Mouse (Mus musculus) E14TG2a.4 (cell line): ENCODE data around the gene Hs6st2.

Experiments used
- H3K27me3 ChIP-seq: 2 replicates; pipeline ENCODE4 v1.6.1; 2014; ENCODE audit warnings: low read length, control low read depth; ENCODE audit not compliant: insufficient read depth
- H3K36me3 ChIP-seq: 2 replicates; pipeline ENCODE4 v1.6.1; 2014; ENCODE audit warnings: low read length, control low read depth; ENCODE audit not compliant: insufficient read depth
- H3K4me1 ChIP-seq: replicated peaks from 2 replicates; pipeline ENCODE4 v1.6.1; 2014; ENCODE audit warnings: low read depth, low read length, control low read depth
- H3K4me3 ChIP-seq: replicated peaks from 2 replicates; pipeline ENCODE4 v1.5.1; 2014; ENCODE audit warnings: mild to moderate bottlenecking, low read length
- H3K9me3 ChIP-seq: 2 replicates; pipeline ENCODE4 v1.6.1; 2014; ENCODE audit warnings: low read length, control low read depth
- CTCF ChIP-seq: conservative IDR thresholded peaks from 2 replicates; pipeline ENCODE4 v1.5.1; 2014; ENCODE audit warnings: low read length
- NANOG ChIP-seq: IDR thresholded peaks from 2 replicates; pipeline ENCODE4 v1.6.1; 2014; ENCODE audit warnings: borderline replicate concordance, low read length, mixed read lengths
- POU5F1 ChIP-seq: IDR thresholded peaks from 2 replicates; pipeline ENCODE4 v1.6.1; 2014; ENCODE audit warnings: low read length, borderline replicate concordance

The Hs6st2 gene

DNA sequence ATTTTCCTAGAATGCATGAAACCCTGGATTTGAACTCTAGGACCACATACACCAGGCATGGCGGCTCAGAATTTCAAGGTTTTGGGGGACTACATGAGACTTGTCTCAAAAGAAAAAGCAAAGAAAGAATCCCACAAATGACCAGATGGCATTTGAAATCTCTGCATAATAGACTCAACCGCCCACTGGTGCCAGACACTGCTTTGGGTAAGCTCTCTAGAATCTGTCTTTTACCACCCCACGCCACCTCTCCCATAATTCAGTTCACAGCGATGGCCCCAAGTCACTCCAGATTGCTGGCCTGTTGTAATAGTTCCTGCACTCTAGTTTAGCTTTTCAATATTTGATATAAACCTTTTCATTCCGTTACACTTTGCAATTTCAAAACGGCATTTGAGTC, 146.4 kb downstream of the Hs6st2 start:
- no peaks in the 10 kb centered on the region for H3K9me3 ChIP-seq
- H3K36me3 ChIP-seq: no peaks in the 10 kb centered on the region
- no peak overlapping the region for H3K4me3 ChIP-seq
- TF ChIP-seq NANOG: no peak
- TF ChIP-seq POU5F1: no peak
- no peak for TF ChIP-seq CTCF
- no peaks in the 10 kb centered on the region for H3K4me1 ChIP-seq
- H3K27me3 ChIP-seq: no peaks in the 10 kb centered on the region

DNA sequence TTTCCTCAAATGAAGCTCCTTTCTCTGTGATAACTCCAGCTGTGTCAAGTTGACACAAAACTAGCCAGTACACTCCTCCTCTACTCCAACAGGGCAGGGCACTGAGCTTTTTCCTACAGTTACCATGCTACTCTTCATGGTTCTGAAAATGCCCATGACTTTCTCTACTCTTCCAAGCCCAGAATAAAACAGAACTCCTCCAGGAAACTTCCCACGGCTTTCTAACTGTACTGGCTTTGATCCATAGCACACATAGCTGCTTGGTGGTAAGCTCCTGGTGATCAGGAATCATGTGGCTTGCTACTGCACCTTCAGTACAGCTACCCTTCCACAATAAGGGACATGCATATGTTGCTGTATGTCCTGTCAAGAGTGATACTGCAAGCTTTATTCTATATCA, 150.5 kb downstream of the Hs6st2 start:
- TF ChIP-seq CTCF: no peak
- no peak for TF ChIP-seq NANOG
- TF ChIP-seq POU5F1: no peak
- Histone ChIP-seq H3K27me3 (no peaks in the 10 kb centered on the region), H3K4me1 (no peaks in the 10 kb centered on the region), H3K9me3 (no peaks in the 10 kb centered on the region), H3K4me3 (no peak overlapping the region), H3K36me3 (no peaks in the 10 kb centered on the region)

DNA sequence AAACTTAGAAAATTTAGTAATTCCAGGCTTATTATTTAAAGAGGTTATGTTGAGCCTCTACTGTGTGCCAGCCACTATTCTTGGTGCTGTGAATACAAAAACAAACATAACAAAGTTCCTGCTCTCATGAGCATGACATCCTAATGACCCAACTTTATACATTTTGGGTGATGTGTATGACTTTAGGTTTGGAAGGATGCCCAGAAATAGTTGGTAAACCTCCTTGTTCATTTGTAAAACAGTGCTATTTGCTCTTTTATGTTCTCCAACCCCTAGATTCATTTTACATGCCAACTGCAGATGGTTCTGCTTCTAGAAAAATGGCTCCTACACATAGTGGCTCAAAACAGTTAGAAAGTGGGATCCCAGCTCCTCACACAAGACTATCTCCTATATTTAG, 153.1 kb downstream of the Hs6st2 start:
- TF ChIP-seq CTCF: no peak
- TF ChIP-seq POU5F1: no peak
- no peak for TF ChIP-seq NANOG
- no peak overlapping the region for H3K4me3 ChIP-seq
- no peaks in the 10 kb centered on the region for H3K27me3 ChIP-seq
- H3K36me3 ChIP-seq: no peaks in the 10 kb centered on the region
- H3K9me3 ChIP-seq: no peaks in the 10 kb centered on the region
- no peaks in the 10 kb centered on the region for H3K4me1 ChIP-seq

DNA sequence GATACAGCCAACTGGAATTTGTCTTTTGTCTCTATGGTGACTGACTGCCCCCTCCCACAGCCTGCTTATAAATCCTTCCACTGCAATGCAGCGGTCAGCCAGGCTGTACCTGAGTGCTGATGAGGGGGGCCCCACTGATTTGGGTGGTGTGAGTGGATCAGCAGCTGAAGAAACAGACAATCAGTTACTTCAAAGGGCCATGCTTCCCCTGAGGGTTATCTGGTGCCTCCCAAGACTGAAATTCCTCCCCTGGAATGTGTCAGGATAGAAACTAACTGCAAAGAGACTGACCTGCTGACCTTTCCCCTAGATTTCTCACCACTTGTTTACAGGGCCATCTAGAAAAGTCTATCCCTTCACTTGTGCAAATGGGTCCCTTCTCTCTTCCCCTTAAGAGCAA, 166.8 kb downstream of the Hs6st2 start:
- H3K27me3 ChIP-seq: no peaks in the 10 kb centered on the region
- H3K4me3 ChIP-seq: no peak overlapping the region
- no peaks in the 10 kb centered on the region for H3K4me1 ChIP-seq
- no peaks in the 10 kb centered on the region for H3K36me3 ChIP-seq
- no peak for TF ChIP-seq NANOG
- no peak for TF ChIP-seq CTCF
- no peak for TF ChIP-seq POU5F1
- H3K9me3 ChIP-seq: no peaks in the 10 kb centered on the region

DNA sequence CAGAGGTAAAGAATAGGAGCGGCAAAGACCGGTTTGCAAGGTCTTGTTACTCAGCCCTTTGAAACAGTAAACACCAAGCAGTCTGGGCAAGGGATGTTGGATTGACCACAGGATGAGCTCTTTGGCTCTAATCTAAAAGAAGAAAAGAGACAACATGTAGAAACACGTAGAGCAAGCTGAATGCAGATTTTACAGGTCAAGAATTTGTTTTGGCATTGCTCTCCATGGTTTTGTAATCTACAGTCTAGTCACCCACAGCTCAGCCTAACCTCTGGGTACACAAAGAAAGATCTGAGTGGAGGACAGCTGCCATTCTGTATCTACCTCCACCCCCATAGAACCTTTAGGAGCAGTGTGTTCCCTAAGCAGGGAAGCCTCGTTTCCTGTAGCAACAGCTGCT, 175.1 kb downstream of the Hs6st2 start:
- Histone ChIP-seq H3K4me1 (no peaks in the 10 kb centered on the region), H3K27me3 (no peaks in the 10 kb centered on the region), H3K4me3 (no peak overlapping the region), H3K36me3 (no peaks in the 10 kb centered on the region), H3K9me3 (no peaks in the 10 kb centered on the region)
- no peak for TF ChIP-seq POU5F1
- no peak for TF ChIP-seq NANOG

DNA sequence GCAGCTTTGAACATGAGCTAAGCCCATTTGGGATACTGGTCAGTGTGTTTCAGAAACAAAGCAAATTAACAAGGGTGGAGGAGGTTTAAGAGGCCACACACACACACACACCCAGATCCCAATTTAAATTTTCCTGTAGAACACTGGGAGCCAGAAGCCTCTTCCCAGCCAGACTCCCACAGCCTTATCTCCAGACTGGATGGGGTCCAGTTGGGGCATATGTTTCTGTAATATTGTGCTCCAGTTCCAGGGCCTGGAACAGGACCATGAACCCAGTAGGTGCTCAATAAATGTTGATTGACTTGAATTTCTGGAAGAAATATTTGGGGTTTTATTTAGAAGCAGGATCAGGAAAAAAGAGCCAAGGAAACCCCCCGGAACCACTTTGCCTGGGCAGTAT, 176.0 kb downstream of the Hs6st2 start:
- TF ChIP-seq POU5F1 (no peak), NANOG (no peak), CTCF (no peak)

DNA sequence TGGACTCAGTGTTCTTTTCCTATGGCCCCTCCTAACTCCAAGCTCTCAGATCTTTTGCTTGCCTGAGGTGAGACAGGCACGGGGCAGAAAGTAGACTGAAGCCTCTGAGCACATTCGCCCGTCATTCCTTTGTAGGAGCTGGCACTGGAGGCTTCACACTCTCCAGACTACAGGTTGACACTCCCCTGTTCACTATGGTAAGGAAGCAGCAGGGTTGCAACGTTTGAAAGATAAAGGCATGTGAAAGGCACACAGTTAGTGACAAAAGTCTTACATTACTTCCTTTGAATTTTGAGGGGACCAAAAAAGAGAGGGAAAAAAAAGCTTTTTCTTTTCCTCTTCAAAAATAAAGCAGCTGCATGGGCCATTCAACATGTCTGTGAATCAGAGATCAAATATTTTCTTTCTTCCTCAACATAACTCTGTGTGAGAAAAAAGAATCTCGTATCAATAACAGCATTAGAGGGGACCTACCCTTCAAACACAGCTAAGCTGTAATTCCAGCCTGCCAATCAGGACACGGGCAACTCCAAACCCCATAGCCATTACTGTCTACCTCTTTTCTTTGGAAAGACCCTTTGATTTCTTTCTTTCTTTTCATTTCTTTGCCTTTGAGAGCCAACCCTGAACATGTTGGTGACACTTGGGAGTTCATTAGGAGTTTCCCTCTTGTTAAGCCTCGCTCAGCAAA, 177.7 kb downstream of the Hs6st2 start:
- no peak overlapping the region for H3K4me3 ChIP-seq
- H3K27me3 ChIP-seq: no peaks in the 10 kb centered on the region
- H3K36me3 ChIP-seq: no peaks in the 10 kb centered on the region
- no peaks in the 10 kb centered on the region for H3K9me3 ChIP-seq
- TF ChIP-seq CTCF (no peak), NANOG (no peak), POU5F1 (no peak)
- H3K4me1 ChIP-seq: no peaks in the 10 kb centered on the region

More for the DNA sequence above, 176.0 kb downstream of the Hs6st2 start:
- Histone ChIP-seq H3K4me1 (no peaks in the 10 kb centered on the region), H3K36me3 (no peaks in the 10 kb centered on the region), H3K4me3 (no peak overlapping the region), H3K9me3 (no peaks in the 10 kb centered on the region), H3K27me3 (no peaks in the 10 kb centered on the region)

DNA sequence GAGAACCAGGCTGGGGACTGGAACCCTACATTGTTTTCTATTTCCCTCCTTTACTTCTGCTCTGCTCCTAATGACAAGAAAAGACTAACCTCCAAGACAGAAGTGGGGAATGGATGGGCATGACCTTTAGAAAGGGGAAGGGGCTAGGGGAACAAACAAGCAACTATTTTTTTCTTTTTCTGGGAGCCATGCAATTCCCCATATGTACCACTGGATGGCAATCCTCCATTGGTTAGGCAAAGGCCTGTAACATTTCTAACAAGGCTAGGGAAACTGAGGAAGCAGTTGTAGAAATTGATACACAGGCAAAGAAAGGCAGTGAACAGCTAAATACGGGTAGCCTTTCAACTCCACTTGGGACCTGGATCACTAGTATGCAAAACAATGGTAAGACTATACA, 183.8 kb downstream of the Hs6st2 start:
- TF ChIP-seq CTCF (peak; percentile 66), POU5F1 (no peak)
- Histone ChIP-seq H3K36me3 (no peaks in the 10 kb centered on the region), H3K27me3 (no peaks in the 10 kb centered on the region), H3K4me3 (no peak overlapping the region), H3K4me1 (no peaks in the 10 kb centered on the region), H3K9me3 (no peaks in the 10 kb centered on the region)

DNA sequence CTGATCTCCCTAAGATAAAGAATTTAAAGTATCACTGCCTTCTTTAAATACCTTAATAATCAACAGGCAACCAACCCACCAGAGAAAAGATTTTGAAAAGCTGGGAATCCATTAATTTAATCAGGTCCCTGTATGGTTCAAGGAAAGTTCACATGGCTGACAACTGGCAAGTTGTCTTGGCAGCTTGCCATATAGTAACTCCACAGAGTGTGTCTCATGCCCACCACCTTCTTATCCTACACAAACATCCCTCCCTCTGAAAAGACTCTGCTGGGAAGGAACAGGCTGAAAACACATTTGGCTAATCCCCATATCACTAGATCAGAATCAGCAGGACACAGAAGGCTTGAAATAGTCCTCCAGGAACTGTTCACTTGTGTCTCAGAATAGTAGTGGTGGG, 193.3 kb downstream of the Hs6st2 start:
- TF ChIP-seq CTCF (no peak), POU5F1 (no peak), NANOG (no peak)
- H3K27me3 ChIP-seq: no peaks in the 10 kb centered on the region
- no peaks in the 10 kb centered on the region for H3K36me3 ChIP-seq
- H3K4me1 ChIP-seq: no peaks in the 10 kb centered on the region
- no peaks in the 10 kb centered on the region for H3K9me3 ChIP-seq
- no peak overlapping the region for H3K4me3 ChIP-seq
